Mouse (Mus musculus) testis, adult 2 months (tissue): ENCODE measurements at regions not wholly inside any gene's neighbourhood (a gene's known extent, or its start where the extent isn't known, plus 50 kb on each side); places are given as distances from the start of the nearest gene placed in this dataset.

Experiments used
- H3K27ac ChIP-seq: fragments of 200-500 bp; 2 replicates; pipeline ENCODE4 v1.5.1; 2012; ENCODE audit warnings: low read depth, low read length; ENCODE audit not compliant: control insufficient read depth, insufficient read depth
- H3K27me3 ChIP-seq: fragments of 200-500 bp; 2 replicates; pipeline ENCODE4 v1.6.1; 2012; ENCODE audit warnings: mild to moderate bottlenecking, low read length, moderate library complexity; ENCODE audit not compliant: control insufficient read depth, insufficient read depth
- H3K36me3 ChIP-seq: fragments of 200-500 bp; 2 replicates; pipeline ENCODE4 v1.6.1; 2012; ENCODE audit warnings: mild to moderate bottlenecking, low read length; ENCODE audit not compliant: control insufficient read depth, insufficient read depth
- H3K4me1 ChIP-seq: fragments of 200-500 bp; 2 replicates; pipeline ENCODE4 v1.6.1; 2012; ENCODE audit warnings: low read length; ENCODE audit not compliant: control insufficient read depth, insufficient read depth
- H3K4me3 ChIP-seq: fragments of 200-500 bp; 2 replicates; pipeline ENCODE4 v1.5.1; 2012; ENCODE audit warnings: low read depth, mild to moderate bottlenecking, low read length, moderate library complexity, mixed read lengths; ENCODE audit not compliant: control insufficient read depth
- CTCF ChIP-seq: fragments of 200-500 bp; IDR thresholded peaks from 2 replicates; pipeline ENCODE4 v1.5.1; 2012; ENCODE audit warnings: low read depth, mild to moderate bottlenecking, inconsistent platforms, low read length, moderate library complexity; ENCODE audit not compliant: control insufficient read depth, insufficient read depth, insufficient replicate concordance
- POLR2A ChIP-seq: fragments of 200-500 bp; IDR thresholded peaks from 2 replicates; pipeline ENCODE4 v1.6.1; 2012; ENCODE audit warnings: low read depth, mild to moderate bottlenecking, inconsistent platforms, low read length, moderate library complexity; ENCODE audit not compliant: control insufficient read depth

- Histone ChIP-seq H3K4me3 (no peak overlapping the region), H3K36me3 (no peaks in the 10 kb centered on the region), H3K4me1 (no peaks in the 10 kb centered on the region), H3K27ac (no peak overlapping the region), H3K27me3 (no peaks in the 10 kb centered on the region)
- no peak for TF ChIP-seq POLR2A
- TF ChIP-seq CTCF: no peak
Measured at GRCm38 (mm10) chr4:7222922-7223321, 1015.9 kb downstream of the Car8 start.

GRCm38 (mm10) chr4:7220426-7220825, 1018.4 kb downstream of the Car8 start:
- Histone ChIP-seq H3K27ac (no peak overlapping the region), H3K36me3 (no peaks in the 10 kb centered on the region), H3K4me1 (no peaks in the 10 kb centered on the region; the same call in 1 of the 2 replicates), H3K27me3 (no peaks in the 10 kb centered on the region), H3K4me3 (no peak overlapping the region)
- TF ChIP-seq CTCF (no peak), POLR2A (no peak)

- no peak overlapping the region for H3K27ac ChIP-seq
- TF ChIP-seq CTCF (no peak), POLR2A (no peak)
- no peak overlapping the region for H3K4me3 ChIP-seq
- H3K27me3 ChIP-seq: no peaks in the 10 kb centered on the region
- no peaks in the 10 kb centered on the region; the same call in 1 of the 2 replicates for H3K4me1 ChIP-seq
- H3K36me3 ChIP-seq: no peaks in the 10 kb centered on the region
Measured at GRCm38 (mm10) chr4:7215048-7216030, 1023.5 kb downstream of the Car8 start.

GRCm38 (mm10) chr4:7206987-7207386, 1031.9 kb downstream of the Car8 start:
- Histone ChIP-seq H3K27ac (no peak overlapping the region), H3K4me3 (no peak overlapping the region), H3K4me1 (no peaks in the 10 kb centered on the region), H3K27me3 (no peaks in the 10 kb centered on the region), H3K36me3 (no peaks in the 10 kb centered on the region)
- TF ChIP-seq CTCF (no peak), POLR2A (no peak)

- Histone ChIP-seq H3K4me1 (no peaks in the 10 kb centered on the region), H3K27ac (no peak overlapping the region), H3K27me3 (no peaks in the 10 kb centered on the region), H3K36me3 (no peaks in the 10 kb centered on the region), H3K4me3 (no peak overlapping the region)
- TF ChIP-seq POLR2A (no peak), CTCF (no peak)
Measured at GRCm38 (mm10) chr4:7201816-7202215, 1037.0 kb downstream of the Car8 start.

GRCm38 (mm10) chr4:7199941-7200340, 1038.9 kb downstream of the Car8 start:
- no peaks in the 10 kb centered on the region for H3K4me1 ChIP-seq
- H3K4me3 ChIP-seq: no peak overlapping the region
- TF ChIP-seq CTCF: no peak
- no peak for TF ChIP-seq POLR2A
- no peak overlapping the region for H3K27ac ChIP-seq
- no peaks in the 10 kb centered on the region for H3K27me3 ChIP-seq
- no peaks in the 10 kb centered on the region for H3K36me3 ChIP-seq

- TF ChIP-seq CTCF: no peak
- no peak for TF ChIP-seq POLR2A
- Histone ChIP-seq H3K27me3 (no peaks in the 10 kb centered on the region), H3K4me3 (no peak overlapping the region), H3K36me3 (no peaks in the 10 kb centered on the region), H3K4me1 (no peaks in the 10 kb centered on the region), H3K27ac (no peak overlapping the region)
Measured at GRCm38 (mm10) chr4:7199052-7199451, 1039.8 kb downstream of the Car8 start.
